Mouse (Mus musculus): ENCODE measurements at regions not wholly inside any gene's neighbourhood (a gene's known extent, or its start where the extent isn't known, plus 50 kb on each side); places are given as distances from the start of the nearest gene placed in this dataset.

DNA sequence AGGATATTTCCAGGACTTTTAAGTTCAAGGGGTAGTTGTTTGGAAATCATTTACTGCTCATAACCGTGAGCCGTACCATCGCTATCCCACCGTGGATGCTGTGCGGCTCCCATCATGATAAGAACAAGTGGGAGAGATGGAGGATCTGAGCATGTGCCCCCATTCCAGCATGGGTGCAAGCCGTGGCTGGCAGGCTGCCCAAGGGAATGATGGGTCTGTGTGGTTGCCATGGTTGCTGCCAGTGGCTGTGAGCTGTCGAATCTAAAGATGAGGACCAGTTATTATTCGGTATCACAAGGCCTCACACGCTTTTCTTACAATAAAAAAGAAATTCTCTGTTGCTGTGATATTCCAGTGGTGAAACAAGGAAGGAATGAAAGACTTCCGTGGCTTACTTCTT, 189.0 kb upstream of the Dnajc19 start:
- no peak overlapping the region for H3K4me2 ChIP-seq
- no peak for ATAC-seq (ENCODE audit: insufficient read depth)
- 75% methylated on average over 10 of the region's 10 CpGs for WGBS (ENCODE audit: insufficient replicate concordance)

DNA sequence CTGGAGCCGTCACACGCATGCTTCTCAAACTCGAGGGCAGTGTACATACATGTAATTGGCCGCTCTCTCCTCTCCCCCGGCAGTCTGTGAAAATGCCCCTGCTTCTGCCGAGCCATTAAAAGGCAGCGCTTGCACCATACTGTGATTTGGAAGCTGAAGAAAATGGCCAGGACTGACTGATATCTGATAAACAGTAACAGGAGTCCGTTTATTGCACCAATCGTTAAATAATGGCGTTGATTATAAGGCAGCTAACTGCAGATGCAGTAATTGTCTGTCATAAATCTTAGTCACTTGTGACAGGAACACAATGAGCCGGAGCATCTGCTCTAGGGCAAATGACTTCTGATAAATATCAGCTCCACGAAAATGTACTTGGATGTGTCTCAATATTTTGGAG, 185.3 kb upstream of the Dnajc19 start:
- Histone ChIP-seq H3K4me2 (no peak overlapping the region), H3K9me3 (replicated peaks) (no peaks in the 10 kb centered on the region), H3K36me3 (replicated peaks) (no peaks in the 10 kb centered on the region), H3K27me3 (no peaks in the 10 kb centered on the region), H3K27ac (replicated peaks) (no peak overlapping the region), H3K9ac (no peak overlapping the region), H3K4me1 (replicated peaks) (no peaks in the 10 kb centered on the region), H3K4me3 (replicated peaks) (no peak overlapping the region)
- 62% methylated on average over 12 of the region's 12 CpGs for WGBS (ENCODE audit: insufficient replicate concordance)
- no peak for ATAC-seq (ENCODE audit: insufficient read depth)

More for the DNA sequence above, 189.0 kb upstream of the Dnajc19 start:
- H3K4me1 ChIP-seq (replicated peaks) = no peaks in the 10 kb centered on the region
- H3K36me3 ChIP-seq (replicated peaks) = no peaks in the 10 kb centered on the region
- H3K27me3 ChIP-seq = no peaks in the 10 kb centered on the region
- no peak overlapping the region for H3K4me3 ChIP-seq (replicated peaks)
- no peak overlapping the region for H3K27ac ChIP-seq (replicated peaks)
- no peak overlapping the region for H3K9ac ChIP-seq
- H3K9me3 ChIP-seq (replicated peaks) = no peaks in the 10 kb centered on the region

DNA sequence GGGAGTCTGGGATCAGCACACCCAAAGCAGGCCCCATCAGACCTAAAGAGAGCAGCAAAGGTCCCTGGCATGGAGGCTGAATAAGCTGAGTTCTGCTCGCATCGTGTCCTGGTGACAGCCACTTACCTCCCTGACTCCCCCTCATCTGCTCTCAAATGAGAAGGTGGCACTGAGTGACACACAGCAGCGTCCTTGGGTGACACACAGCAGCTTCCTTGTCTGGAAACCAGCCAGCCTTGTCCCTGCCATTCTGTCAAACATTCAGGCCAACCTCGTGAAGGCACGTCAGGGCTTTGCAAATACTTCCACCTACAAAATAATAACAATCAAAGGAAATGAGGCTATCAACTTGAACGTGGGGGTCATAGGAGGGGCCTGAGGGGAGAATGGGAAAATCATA, 183.7 kb upstream of the Dnajc19 start:
- Histone ChIP-seq H3K36me3 (replicated peaks) (no peaks in the 10 kb centered on the region), H3K27ac (replicated peaks) (no peak overlapping the region), H3K4me1 (replicated peaks) (no peaks in the 10 kb centered on the region), H3K9me3 (replicated peaks) (no peaks in the 10 kb centered on the region), H3K27me3 (no peaks in the 10 kb centered on the region), H3K9ac (no peak overlapping the region), H3K4me3 (replicated peaks) (no peak overlapping the region), H3K4me2 (no peak overlapping the region)
- 40% methylated on average over 6 of the region's 6 CpGs for WGBS (ENCODE audit: insufficient replicate concordance)
- no peak for ATAC-seq (ENCODE audit: insufficient read depth)

DNA sequence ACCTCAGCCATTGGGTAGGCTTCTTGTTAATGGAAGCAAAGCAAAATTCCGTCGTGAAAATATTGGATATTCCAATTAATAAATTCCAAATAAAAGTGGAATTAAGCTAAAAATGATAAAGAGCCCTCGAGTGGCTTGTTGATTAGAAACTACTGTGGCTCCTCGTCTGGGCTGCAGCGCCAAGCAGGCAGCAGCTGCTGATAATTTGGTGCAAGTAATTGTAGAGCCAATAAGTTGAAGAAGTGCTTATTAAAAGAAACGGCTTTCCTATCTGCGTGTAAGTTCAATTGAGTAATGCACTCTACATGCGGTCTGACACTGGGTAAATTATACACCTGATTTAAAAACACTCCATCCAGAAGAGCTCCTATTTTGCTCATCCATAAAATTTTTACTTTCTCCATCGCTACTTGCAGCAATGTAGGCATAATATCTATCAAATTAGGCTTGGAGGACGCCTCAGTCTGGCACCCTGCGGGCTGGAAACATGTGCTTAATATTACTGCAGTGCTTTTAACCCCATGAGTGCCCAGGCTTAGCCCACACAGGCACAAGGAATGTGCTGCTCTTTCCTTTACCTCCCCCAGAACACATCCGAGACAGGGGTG, 171.7 kb upstream of the Dnajc19 start:
- no peak overlapping the region for H3K9ac ChIP-seq
- no peak overlapping the region for H3K27ac ChIP-seq (replicated peaks)
- ATAC-seq (ENCODE audit: insufficient read depth) = no peak
- H3K4me1 ChIP-seq (replicated peaks) = no peaks in the 10 kb centered on the region
- no peaks in the 10 kb centered on the region for H3K9me3 ChIP-seq (replicated peaks)
- H3K4me2 ChIP-seq = no peak overlapping the region
- no peaks in the 10 kb centered on the region for H3K27me3 ChIP-seq
- 59% methylated on average over 12 of the region's 12 CpGs for WGBS (ENCODE audit: insufficient replicate concordance)
- no peaks in the 10 kb centered on the region for H3K36me3 ChIP-seq (replicated peaks)
- no peak overlapping the region for H3K4me3 ChIP-seq (replicated peaks)

DNA sequence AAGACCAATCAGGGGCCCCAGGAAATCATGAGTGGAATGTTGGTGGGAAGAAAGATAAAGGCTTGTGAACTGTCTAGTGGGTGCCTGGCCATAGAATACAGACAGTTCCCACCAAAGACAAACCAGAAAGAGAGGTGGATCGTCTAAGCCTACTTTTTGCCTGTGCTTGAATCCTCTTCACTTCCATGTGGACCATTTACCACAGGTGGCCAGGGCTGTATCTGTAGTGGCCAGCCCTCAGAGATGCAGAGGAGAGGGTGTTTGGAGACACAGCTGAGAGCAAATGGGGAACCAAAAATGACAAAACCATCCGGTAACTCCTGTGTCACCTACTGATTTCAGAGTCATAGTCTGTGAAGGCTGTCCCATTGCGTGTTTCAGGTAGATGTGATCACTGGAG, 161.0 kb upstream of the Dnajc19 start:
- no peak for ATAC-seq (ENCODE audit: insufficient read depth)
- Histone ChIP-seq H3K4me2 (no peak overlapping the region), H3K36me3 (replicated peaks) (no peaks in the 10 kb centered on the region), H3K4me1 (replicated peaks) (no peaks in the 10 kb centered on the region), H3K9me3 (replicated peaks) (no peaks in the 10 kb centered on the region), H3K27me3 (no peaks in the 10 kb centered on the region), H3K4me3 (replicated peaks) (no peak overlapping the region), H3K27ac (replicated peaks) (no peak overlapping the region), H3K9ac (no peak overlapping the region)
- 67% methylated on average over 3 of the region's 3 CpGs for WGBS (ENCODE audit: insufficient replicate concordance)

DNA sequence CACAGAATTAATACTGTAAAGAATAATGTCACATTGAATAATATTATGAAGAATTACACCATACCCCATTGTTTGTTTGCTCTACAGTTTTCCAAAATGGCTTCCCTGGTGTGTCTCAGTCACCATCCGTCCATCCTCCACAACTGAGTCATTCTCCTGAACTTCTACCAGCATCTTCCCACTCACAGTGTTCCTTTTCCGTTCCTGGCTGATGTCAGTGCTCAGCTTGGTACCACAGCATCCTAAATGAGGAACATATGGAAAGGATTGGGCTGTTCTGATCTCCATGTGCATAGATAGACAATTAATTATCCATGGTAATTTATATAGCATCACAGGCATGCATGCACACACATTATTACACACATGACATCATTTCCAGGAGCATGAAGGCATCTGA, 158.9 kb upstream of the Dnajc19 start:
- Histone ChIP-seq H3K4me3 (replicated peaks) (no peak overlapping the region), H3K27me3 (no peaks in the 10 kb centered on the region), H3K9me3 (replicated peaks) (no peaks in the 10 kb centered on the region), H3K36me3 (replicated peaks) (no peaks in the 10 kb centered on the region), H3K27ac (replicated peaks) (no peak overlapping the region), H3K9ac (no peak overlapping the region), H3K4me2 (no peak overlapping the region), H3K4me1 (replicated peaks) (no peaks in the 10 kb centered on the region)
- WGBS (ENCODE audit: insufficient replicate concordance) = 30% methylated on average over 2 of the region's 2 CpGs
- no peak for ATAC-seq (ENCODE audit: insufficient read depth)

DNA sequence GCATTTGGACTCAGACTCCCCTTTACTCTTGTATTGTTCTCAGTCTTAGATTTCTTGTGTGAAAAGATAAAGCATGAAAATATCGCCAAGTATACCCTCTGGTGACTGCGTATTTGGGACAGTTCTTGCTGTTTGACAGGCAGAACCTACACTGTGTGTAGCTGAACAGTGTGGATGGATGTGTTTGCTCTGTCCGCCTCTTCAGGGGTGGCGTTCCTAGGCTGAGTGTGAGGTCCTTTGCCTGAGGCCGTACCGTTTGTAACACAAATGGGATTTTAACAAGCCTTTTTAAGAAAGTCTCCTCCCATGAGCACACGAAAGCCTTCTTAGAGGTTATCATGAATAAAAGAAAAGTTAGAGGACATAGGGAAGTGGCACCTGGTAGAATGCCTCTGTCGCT, 153.3 kb upstream of the Dnajc19 start:
- no peak overlapping the region for H3K4me3 ChIP-seq (replicated peaks)
- ATAC-seq (ENCODE audit: insufficient read depth) = no peak
- no peaks in the 10 kb centered on the region for H3K27me3 ChIP-seq
- H3K36me3 ChIP-seq (replicated peaks) = no peaks in the 10 kb centered on the region
- H3K9me3 ChIP-seq (replicated peaks) = no peaks in the 10 kb centered on the region
- 71% methylated on average over 8 of the region's 8 CpGs for WGBS (ENCODE audit: insufficient replicate concordance)
- H3K27ac ChIP-seq (replicated peaks) = no peak overlapping the region
- no peak overlapping the region for H3K4me2 ChIP-seq
- H3K4me1 ChIP-seq (replicated peaks) = no peaks in the 10 kb centered on the region
- no peak overlapping the region for H3K9ac ChIP-seq

DNA sequence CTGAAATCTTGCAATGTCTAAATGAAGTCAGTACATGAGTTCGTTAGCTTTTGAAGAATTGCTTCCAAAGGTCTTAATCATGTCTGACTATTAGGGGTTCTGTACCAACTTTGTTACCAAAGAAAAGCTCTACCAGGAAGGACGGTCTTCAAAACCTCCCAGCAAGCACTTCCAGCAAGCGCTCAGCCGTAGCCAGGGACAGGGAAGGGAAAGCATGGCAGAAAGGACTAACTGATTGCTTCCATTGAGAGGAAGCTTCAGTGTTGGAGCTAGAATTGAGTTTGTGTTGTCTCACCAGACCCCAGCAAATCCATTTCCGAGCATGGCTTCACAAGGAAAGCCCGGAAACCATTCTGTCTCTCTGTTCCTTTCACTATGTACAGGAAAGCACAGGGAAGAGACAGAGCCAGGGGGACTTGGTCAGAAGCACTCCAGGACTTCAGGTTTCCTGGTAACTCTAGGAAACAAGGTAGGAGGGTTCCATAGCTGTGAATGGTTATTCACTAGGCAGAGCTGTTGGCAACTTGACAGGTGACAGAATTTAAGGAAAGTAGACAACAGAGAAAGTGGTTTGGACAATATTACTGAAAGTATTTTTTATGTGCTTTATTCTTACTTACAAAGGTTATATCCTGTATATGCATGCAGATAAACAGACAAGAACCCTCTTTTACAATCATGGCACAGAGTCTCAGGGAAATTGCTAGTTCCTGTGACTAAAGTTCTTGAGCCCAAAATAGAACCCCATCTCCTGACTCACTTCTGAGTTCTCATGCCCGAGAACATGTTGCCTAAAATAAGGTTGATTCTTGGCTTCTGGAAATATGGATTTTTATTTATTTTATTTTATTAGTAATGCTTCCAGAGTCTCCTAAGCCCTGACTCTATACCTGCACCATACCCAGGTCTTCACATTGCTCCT, 151.5 kb upstream of the Dnajc19 start:
- ATAC-seq (ENCODE audit: insufficient read depth) = no peak
- 63% methylated on average over 7 of the region's 7 CpGs for WGBS (ENCODE audit: insufficient replicate concordance)
- no peak overlapping the region for H3K27ac ChIP-seq (replicated peaks)
- no peaks in the 10 kb centered on the region for H3K4me1 ChIP-seq (replicated peaks)
- H3K9ac ChIP-seq = no peak overlapping the region
- no peaks in the 10 kb centered on the region for H3K9me3 ChIP-seq (replicated peaks)
- no peak overlapping the region for H3K4me2 ChIP-seq
- H3K4me3 ChIP-seq (replicated peaks) = no peak overlapping the region
- H3K36me3 ChIP-seq (replicated peaks) = no peaks in the 10 kb centered on the region
- no peaks in the 10 kb centered on the region for H3K27me3 ChIP-seq

DNA sequence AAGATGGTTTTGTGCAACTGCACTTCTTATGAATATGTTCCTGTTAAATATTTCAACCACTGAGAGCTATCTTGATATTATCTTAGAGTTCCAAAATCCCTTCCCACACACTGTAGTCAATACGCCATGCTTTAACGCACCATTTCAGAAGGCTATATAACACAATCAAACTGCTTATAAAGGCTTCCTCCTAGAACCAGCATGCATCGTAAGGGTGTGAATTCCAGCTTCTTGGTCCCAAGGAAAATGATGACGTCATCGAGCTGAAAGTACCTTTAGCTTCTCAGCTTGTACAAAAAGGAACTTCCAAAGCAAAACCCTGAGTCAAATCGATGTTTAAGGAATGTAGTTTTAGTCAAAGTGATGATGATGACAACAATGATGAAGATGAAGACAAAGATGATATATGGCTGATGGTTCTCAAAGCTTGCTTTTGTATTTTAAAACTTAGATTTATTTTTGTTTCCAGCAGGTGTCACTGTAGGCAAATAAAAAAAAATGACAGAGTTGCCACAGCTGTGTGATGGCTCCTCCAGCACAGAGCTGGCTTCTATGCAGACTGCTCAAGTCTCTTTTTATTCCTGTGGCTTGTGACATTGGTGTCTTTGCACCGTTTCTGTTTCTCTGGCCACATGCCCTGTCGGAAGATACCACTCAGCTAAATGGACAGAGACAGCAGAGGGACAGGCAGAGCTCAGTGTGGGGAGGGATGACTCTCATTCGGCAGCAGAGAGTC, 150.6 kb upstream of the Dnajc19 start:
- no peaks in the 10 kb centered on the region for H3K4me1 ChIP-seq (replicated peaks)
- H3K9me3 ChIP-seq (replicated peaks) = no peaks in the 10 kb centered on the region
- WGBS (ENCODE audit: insufficient replicate concordance) = 55% methylated on average over 9 of the region's 9 CpGs
- no peak for ATAC-seq (ENCODE audit: insufficient read depth)
- H3K36me3 ChIP-seq (replicated peaks) = no peaks in the 10 kb centered on the region
- H3K27me3 ChIP-seq = no peaks in the 10 kb centered on the region
- H3K4me2 ChIP-seq = no peak overlapping the region
- H3K4me3 ChIP-seq (replicated peaks) = no peak overlapping the region
- H3K27ac ChIP-seq (replicated peaks) = no peak overlapping the region
- no peak overlapping the region for H3K9ac ChIP-seq

DNA sequence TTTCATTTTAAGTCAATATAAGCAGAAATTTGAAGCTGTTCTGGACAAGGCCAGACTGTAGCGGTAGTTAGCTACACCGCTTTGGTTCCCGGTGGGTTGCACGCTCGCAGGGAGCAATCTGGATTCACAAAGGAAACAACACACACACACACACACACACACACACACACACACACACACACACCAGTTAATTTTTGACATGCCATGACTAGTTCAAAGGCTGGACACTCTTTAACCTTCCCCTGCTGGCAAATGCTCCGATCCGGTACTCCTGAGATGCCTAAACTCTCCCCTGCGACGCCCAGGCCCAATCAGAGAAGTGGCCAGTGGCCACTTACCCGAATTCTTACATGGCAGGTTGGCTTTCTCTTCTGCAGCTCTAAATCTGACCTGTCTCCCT, 141.2 kb upstream of the Dnajc19 start:
- Histone ChIP-seq H3K27ac (replicated peaks) (no peak overlapping the region), H3K9ac (no peak overlapping the region), H3K9me3 (replicated peaks) (no peaks in the 10 kb centered on the region), H3K4me2 (no peak overlapping the region), H3K36me3 (replicated peaks) (no peaks in the 10 kb centered on the region), H3K4me3 (replicated peaks) (no peak overlapping the region), H3K27me3 (no peaks in the 10 kb centered on the region), H3K4me1 (replicated peaks) (no peaks in the 10 kb centered on the region)
- no peak for ATAC-seq (ENCODE audit: insufficient read depth)
- 78% methylated on average over 10 of the region's 10 CpGs for WGBS (ENCODE audit: insufficient replicate concordance)

DNA sequence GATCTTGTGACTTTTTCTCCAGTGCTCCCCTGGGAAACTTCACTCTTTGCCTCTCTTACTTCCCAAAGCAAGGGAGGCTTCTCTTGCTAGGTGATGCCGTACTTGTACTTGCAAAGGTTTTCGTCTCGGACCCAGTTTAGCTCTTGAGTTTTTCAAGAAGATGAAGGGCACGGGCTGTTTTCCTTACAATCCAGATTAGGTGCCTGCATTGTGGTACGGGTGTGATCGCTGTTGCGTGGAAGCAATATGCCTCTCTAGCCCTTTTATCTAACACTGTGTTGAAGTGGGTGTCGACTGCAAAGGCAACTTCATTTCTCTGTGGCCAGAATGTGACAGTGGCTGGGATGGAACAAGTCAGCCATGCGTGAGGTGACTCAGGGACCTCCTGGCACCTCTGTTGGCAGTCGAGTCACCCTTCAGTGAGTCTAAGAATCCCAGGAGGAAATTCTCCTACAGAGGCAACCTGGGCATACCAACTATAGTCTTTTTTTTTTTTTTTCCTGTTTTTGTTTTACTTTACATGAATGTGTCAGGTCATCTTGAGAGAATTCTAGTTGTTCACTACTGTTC, 138.7 kb upstream of the Dnajc19 start:
- Histone ChIP-seq H3K4me3 (replicated peaks) (no peak overlapping the region), H3K4me1 (replicated peaks) (no peaks in the 10 kb centered on the region), H3K27me3 (no peaks in the 10 kb centered on the region), H3K9ac (no peak overlapping the region), H3K4me2 (no peak overlapping the region), H3K9me3 (replicated peaks) (no peaks in the 10 kb centered on the region), H3K36me3 (replicated peaks) (no peaks in the 10 kb centered on the region), H3K27ac (replicated peaks) (no peak overlapping the region)
- no peak for ATAC-seq (ENCODE audit: insufficient read depth)
- 69% methylated on average over 10 of the region's 10 CpGs for WGBS (ENCODE audit: insufficient replicate concordance)

Measured in liver, embryonic 15.5 days (tissue).